Mouse (Mus musculus) stomach, postnatal 0 days (tissue): ENCODE data around the gene Tspan33. TPM values are rescaled to one million over a fixed set of nuclear protein-coding genes. Genes with fewer than 3 reads are reported as not detected.
A peak's percentile ranks its signal among the peaks of the same experiment; 100 is the strongest.

Experiments used
- ATAC-seq: fragments of 200-750 bp; cut with Nextera tagmentation; 2 replicates; pipeline ENCODE4 v1.8.0; 2017; ENCODE audit not compliant: low FRiP score, low TSS enrichment
- DNase-seq: peaks from one replicate; pipeline ENCODE4 v3.0.0-alpha.2; 2016; ENCODE audit warnings: low spot score
- H3K27ac ChIP-seq: fragments of 300-500 bp; sonication (generic); replicated peaks from 2 replicates; pipeline ENCODE4 v1.5.1; 2014; ENCODE audit warnings: mild to moderate bottlenecking, control low read depth
- H3K27me3 ChIP-seq: fragments of 300-500 bp; sonication (generic); 2 replicates; pipeline ENCODE4 v1.6.1; 2014; ENCODE audit warnings: low read length; ENCODE audit not compliant: control insufficient read depth, insufficient read depth
- H3K36me3 ChIP-seq: fragments of 300-500 bp; sonication (generic); 2 replicates; pipeline ENCODE4 v1.6.1; 2014; ENCODE audit warnings: low read length, mixed read lengths; ENCODE audit not compliant: control insufficient read depth, insufficient read depth
- H3K4me1 ChIP-seq: fragments of 300-500 bp; sonication (generic); replicated peaks from 2 replicates; pipeline ENCODE4 v1.6.1; 2014; ENCODE audit warnings: antibody characterized with exemption; ENCODE audit not compliant: control insufficient read depth, insufficient read depth
- H3K4me2 ChIP-seq: fragments of 300-500 bp; sonication (generic); replicated peaks from 2 replicates; pipeline ENCODE4 v1.6.1; 2014; ENCODE audit warnings: low read depth, mild to moderate bottlenecking, control low read depth, moderate library complexity
- H3K4me3 ChIP-seq: fragments of 300-500 bp; sonication (generic); 2 replicates; pipeline ENCODE4 v1.5.1; 2014; ENCODE audit warnings: low read depth, low read length, control low read depth
- H3K9ac ChIP-seq: fragments of 300-500 bp; sonication (generic); 2 replicates; pipeline ENCODE4 v1.6.1; 2014; ENCODE audit warnings: mild to moderate bottlenecking, low read length, control low read depth, mixed read lengths
- H3K9me3 ChIP-seq: fragments of 300-500 bp; sonication (generic); 2 replicates; pipeline ENCODE4 v1.6.1; 2016; ENCODE audit warnings: low read length; ENCODE audit not compliant: control insufficient read depth
- CTCF ChIP-seq: IDR thresholded peaks from 2 replicates; pipeline ENCODE4 v1.5.1; 2016; ENCODE audit warnings: antibody characterized with exemption, low read depth, mild to moderate bottlenecking, moderate library complexity
- EP300 ChIP-seq: optimal IDR thresholded peaks from 2 replicates; pipeline ENCODE3; 2016; ENCODE audit warnings: antibody characterized with exemption
- WGBS: fragments of 180-500 bp; shearing (Covaris S2); extraction: QIAGEN DNeasy Blood & Tissue Kit; methylation state at CpG from one replicate; pipeline ENCODE4 v1.1.7; 2014; 5-methylcytosine and 5-hydroxymethylcytosine counted together
- polyA plus RNA-seq: library from polyadenylated mRNA; unstranded; fragments of >200 nt; fragmentation: Nextera tagmentation; extraction: Ambion mirVana; gene quantifications from 2 replicates; pipeline ENCODE4 v1.2.1, GENCODE M21; 2015

The Tspan33 gene
- 4.0 and 4.4 TPM in 2 replicates for polyA plus RNA-seq

DNA sequence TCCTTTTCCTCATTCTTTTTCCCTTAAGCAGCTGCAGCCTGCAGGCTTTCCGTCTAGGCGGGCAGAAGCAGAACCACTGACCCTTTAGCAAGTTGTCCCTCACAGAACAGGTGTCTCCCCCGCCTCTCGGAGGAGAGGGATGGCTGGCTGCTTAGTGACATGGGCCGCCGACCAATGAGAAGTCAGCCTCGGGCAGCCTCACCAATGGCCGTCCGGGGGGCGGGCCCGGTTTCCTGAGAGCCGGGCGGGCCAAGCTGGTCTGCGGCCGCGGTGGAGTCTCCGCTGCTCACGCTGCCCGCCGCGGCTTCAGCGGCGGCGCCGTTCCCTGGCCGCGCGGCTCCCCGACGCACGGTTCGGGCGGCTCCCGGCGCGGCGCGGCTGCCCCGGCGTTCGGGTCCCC, at the start of gene Tspan33:
Gene Tspan33, plus strand, starts transcription at position 270 of the 400 bp plus-strand sequence.
- Histone ChIP-seq H3K9me3 (no peaks in the 10 kb centered on the region), H3K27ac (0 out of 2 replicates have a peak within 1 kb of the TSS, but pooled peaks have one; percentile 18), H3K4me2 (peak within 1 kb of the TSS; percentile 98), H3K27me3 (no peaks in the 10 kb centered on the region; the same call in 1 of the 2 replicates), H3K36me3 (no peaks in the 10 kb centered on the region), H3K9ac (peak within 1 kb of the TSS; percentile 70), H3K4me1 (0 out of 2 replicates have a peak, but pooled peaks cover 3% of the 10 kb centered on the region), H3K4me3 (peak within 1 kb of the TSS; percentile 62)
- TF ChIP-seq EP300 (no peak), CTCF (no peak)
- WGBS = 0% methylated on average over 39 of the region's 41 CpGs
- ATAC-seq = peak; percentile 97
- peak; percentile 95 for DNase-seq

DNA sequence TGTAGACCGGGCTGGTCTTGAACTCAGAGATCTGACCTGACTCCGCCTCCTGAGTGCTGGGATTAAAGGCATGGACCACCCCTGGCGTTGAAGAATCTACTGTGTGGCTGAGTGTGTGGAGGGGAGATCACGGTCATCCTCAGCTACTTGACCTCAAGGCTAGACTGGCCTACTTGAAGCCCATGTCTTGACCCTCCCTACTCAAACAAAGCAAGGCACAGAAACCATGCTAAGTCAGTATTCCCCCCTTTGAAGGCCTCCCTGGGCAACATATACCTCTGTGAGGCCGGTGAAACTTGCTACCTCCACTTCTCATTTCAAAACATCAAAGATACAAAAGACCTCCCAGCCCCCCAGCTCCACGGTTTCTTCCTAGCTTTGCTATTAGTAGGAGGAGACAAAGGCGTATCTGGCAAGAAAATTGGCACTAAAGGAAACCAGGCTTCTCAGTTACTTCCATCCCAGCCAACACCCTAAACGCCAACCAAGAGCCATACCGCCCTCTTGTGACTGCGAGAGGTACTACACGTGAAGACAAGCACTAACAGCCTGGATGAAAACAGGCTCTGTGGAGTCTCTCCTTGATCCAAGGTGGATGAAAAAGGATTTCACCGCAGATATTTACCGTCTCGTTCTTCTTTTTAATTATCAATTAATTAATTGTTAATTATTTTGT, 44.4 kb upstream of the Tspan33 start:
- Histone ChIP-seq H3K4me3 (no peak overlapping the region), H3K27ac (no peak overlapping the region), H3K27me3 (no peaks in the 10 kb centered on the region), H3K9me3 (no peaks in the 10 kb centered on the region), H3K4me1 (no peaks in the 10 kb centered on the region), H3K4me2 (no peak overlapping the region; the same call in 1 of the 2 replicates), H3K9ac (no peak overlapping the region), H3K36me3 (no peaks in the 10 kb centered on the region)
- peak; percentile 75 for ATAC-seq
- DNase-seq = peak; percentile 91
- WGBS = 30% methylated on average over 14 of the region's 14 CpGs
- TF ChIP-seq EP300 (no peak), CTCF (peak; percentile 98)

GRCm38 (mm10) chr6:29650170-29650549, 43.9 kb upstream of the Tspan33 start:
- DNase-seq = no peak
- Histone ChIP-seq H3K9me3 (no peaks in the 10 kb centered on the region), H3K27me3 (no peaks in the 10 kb centered on the region), H3K4me1 (no peaks in the 10 kb centered on the region), H3K9ac (no peak overlapping the region), H3K4me2 (no peak overlapping the region), H3K27ac (no peak overlapping the region), H3K36me3 (no peaks in the 10 kb centered on the region), H3K4me3 (no peak overlapping the region)
- 66% methylated on average over 10 of the region's 10 CpGs for WGBS
- TF ChIP-seq CTCF (no peak), EP300 (no peak)
- no peak for ATAC-seq

DNA sequence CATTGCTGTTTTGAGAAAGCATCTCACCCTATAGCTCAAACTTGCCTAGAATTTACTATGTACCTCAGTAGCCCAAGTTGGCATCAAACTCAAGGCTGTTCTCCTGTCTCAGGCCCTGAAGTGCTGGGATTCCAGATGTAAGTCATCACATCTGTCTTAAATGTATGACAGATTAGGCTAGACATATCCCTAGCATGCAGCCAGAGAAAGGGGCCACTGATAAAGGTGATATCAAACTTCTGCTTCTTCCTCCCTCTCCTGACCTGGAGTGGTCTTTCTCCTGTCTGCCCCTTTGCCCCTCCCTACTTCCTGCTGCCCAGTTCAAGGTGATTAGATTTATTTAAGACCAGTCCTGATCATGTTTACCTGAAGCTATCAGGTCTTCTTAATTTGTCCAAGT, 40.8 kb upstream of the Tspan33 start:
- ATAC-seq = no peak
- H3K36me3 ChIP-seq = no peaks in the 10 kb centered on the region
- H3K27ac ChIP-seq = no peak overlapping the region

DNA sequence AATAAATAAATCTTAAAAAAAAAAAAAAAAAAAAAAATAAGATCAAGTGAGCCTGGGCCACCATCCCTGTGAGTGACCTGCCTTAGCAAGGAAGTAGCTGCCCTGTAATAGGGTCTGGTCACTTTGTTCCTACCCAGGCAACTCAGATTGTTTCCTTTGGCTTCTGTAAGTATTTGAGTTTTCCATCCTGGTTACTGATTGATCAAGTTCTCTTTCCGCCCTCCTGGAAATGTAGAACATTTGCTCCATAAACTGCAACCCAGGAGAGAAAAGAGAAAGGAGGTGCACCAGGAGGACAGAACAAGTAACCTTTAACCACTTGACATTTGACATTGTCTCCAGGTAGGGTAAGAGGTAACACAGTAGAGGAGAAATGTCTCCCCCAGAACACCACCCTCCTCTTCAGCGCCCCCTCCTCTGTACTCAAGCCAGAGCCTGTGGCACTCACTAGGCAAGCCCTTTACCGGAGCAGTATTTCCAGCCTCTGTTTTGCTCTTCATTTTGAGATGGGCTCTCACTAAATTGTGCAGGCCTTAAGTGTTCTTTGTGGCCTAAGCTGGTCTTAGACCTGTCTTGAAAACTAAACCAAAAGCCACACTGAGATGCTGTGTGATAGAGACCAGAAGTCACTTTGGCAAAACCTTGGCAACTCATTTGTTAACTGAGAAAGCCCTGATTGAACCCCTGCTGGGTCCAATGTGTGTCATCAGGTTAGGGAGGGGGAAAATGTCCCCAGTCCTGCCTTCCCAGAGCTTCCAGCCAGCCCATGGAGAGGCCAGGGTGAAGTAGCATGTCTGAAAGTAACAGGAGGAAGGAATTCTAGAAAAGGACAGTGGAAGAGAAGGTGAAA, 35.2 kb upstream of the Tspan33 start:
- Histone ChIP-seq H3K27me3 (no peaks in the 10 kb centered on the region), H3K4me3 (no peak overlapping the region), H3K9me3 (no peaks in the 10 kb centered on the region), H3K36me3 (no peaks in the 10 kb centered on the region), H3K9ac (no peak overlapping the region), H3K4me1 (no peaks in the 10 kb centered on the region), H3K27ac (no peak overlapping the region), H3K4me2 (no peak overlapping the region)
- WGBS = 81% methylated on average over 3 of the region's 3 CpGs
- no peak for TF ChIP-seq EP300
- no peak for TF ChIP-seq CTCF
- ATAC-seq (peak; percentile 43), DNase-seq (no peak)

More for the DNA sequence above, 40.8 kb upstream of the Tspan33 start:
- no peaks in the 10 kb centered on the region for H3K4me1 ChIP-seq
- H3K4me3 ChIP-seq = no peak overlapping the region
- no peak for TF ChIP-seq CTCF
- TF ChIP-seq EP300 = no peak
- no peaks in the 10 kb centered on the region for H3K9me3 ChIP-seq
- H3K4me2 ChIP-seq = no peak overlapping the region
- no peak overlapping the region for H3K9ac ChIP-seq
- no peaks in the 10 kb centered on the region for H3K27me3 ChIP-seq
- DNase-seq = no peak
